Mouse (Mus musculus): ENCODE measurements around the gene Rps6ka5. TPM values are rescaled to one million over a fixed set of nuclear protein-coding genes. Genes with fewer than 3 reads are reported as not detected.

The Rps6ka5 gene
- total RNA-seq, 4 experiments from 2014 or later: 30.8 to 38.6 (median 34.8) TPM

- no peak for DNase-seq (ENCODE audit: low spot score in 2 of 2)
Observed at GRCm38 (mm10) chr12:100606733-100607132, 120.0 kb downstream of the Rps6ka5 start.

DNA sequence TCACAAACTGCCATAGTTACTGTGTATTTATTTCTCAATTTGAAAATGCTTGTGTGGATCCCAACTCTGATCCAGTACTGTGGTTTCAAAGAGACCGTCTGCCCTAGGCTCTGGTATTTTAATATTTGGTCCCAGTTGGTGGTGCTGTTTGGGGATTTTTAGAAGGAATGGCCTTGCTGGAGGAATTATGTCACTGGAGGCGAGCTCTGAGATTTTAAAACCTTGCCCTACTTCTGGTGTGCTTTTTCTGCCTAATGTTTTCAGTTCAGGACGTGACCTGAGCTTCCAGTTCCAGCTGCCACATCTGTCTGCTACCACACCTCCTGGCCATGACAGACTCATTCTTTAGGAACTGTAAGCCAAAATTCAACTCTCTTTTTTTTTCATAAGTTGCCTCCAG lies 121.2 kb downstream of the Rps6ka5 start:
- DNase-seq (ENCODE audit: low spot score in 2 of 2): no peak

GRCm38 (mm10) chr12:100604540-100604939 lies 122.2 kb downstream of the Rps6ka5 start:
- DNase-seq (ENCODE audit: low spot score in 2 of 2): no peak

GRCm38 (mm10) chr12:100594700-100595099 lies 132.1 kb downstream of the Rps6ka5 start:
- DNase-seq (ENCODE audit: low spot score in 2 of 2): no peak

DNA sequence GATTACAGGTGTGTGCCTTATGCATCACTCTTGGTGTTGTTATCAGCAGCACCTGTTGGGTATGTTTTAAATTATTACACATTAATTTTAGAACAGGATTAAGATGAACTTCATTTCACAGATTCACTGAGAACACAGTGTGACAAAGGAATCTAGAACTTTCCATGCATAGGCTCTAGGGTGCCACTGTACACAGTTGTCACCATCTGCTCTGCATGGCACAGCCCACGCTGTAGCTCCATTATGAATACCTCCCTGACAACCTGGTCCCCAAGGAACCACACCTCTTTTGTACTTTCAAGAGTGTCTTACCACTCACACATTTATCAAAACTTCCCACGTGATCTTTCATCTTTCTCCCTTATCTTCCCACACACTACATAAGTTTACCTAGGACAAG lies 140.2 kb downstream of the Rps6ka5 start:
- peak in 1 of 2 experiments; percentile 63 for DNase-seq (ENCODE audit: low spot score in 2 of 2)

DNA sequence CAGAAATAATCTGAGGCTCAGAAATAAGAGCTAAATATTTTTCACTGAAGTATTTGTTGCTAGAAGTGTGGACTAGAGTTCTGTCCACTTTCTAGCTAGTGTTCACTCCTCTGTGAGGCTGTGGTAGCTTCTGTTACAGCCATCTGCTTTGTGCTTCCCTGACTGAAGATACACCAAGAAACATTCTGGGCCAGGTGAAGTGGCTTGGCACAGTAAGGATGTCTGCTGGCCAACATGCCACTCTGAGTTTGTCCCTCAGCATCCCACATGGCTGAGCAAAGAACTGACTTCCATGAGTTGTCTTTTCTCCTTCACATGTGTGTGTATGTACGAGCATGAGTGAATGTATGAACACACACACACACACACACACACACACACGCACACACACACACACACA lies 147.6 kb downstream of the Rps6ka5 start:
- DNase-seq (ENCODE audit: low spot score in 2 of 2): no peak

GRCm38 (mm10) chr12:100578291-100578690 lies 148.5 kb downstream of the Rps6ka5 start:
- DNase-seq (ENCODE audit: low spot score in 2 of 2): no peak

DNA sequence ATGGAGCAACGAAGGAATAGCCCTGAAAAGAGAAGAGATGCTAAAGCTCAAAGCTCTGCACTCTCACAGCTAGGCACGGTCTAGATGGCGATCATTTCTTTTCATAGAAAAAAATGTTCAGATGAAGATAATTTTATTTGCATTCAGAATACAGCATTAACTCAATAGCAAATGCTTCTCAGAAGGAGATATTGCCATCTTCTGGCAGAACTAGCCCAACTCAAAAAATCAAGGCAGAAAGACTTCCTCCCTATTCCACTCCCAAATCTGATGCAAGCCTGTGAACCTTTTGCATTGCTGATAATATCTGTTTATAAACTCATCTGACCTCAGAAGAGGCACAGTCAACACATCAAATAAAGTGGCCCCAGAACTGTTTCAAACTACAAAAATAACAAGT lies 151.0 kb downstream of the Rps6ka5 start:
- no peak for DNase-seq (ENCODE audit: low spot score in 2 of 2)

DNA sequence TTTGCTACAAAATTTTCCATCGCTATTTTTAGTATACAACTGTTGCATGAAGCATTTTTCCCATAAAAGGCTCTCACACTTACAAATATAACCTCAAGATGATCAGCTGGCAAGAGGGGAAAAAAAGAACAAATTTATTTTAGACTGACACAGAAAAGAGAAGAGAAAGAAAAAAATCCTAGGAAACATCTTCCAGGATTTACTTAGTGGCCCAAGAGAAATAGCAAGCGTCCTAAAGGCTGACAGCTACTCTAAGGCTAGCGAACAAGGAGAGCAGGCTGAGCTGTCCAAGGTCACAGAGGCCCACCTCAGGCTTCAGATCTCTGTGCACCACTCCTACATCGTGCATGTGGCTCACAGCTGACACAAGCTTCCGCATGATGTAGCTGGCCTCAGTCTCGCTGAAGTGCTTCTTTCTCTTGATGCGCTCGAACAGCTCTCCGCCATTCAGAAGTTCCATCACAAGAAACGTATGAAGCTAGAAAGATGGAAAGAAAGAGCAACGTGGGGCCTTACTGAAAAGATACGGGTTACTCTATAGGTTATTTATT lies 156.2 kb downstream of the Rps6ka5 start:
- DNase-seq (ENCODE audit: low spot score in 2 of 2): peak in 1 of 2 experiments; percentile 12

DNA sequence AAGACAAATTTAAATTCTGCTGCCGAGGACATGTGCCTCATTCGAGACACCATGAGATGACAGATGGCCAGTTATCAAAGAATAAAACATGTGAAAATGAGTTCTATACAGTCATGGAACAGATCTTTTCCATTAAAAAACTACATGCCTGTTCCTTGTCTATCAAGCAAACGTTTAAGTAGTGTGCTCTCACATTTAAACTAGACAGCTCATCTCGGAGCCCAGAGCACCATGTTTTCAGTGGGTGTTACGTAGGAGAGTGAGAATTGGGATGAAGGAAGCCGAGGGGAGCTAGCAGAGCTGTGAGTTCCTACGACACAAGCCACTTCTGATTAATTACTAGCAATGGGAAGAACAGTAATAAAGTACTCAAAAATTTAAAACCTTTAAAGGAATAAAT lies 158.0 kb downstream of the Rps6ka5 start:
- DNase-seq (ENCODE audit: low spot score in 2 of 2): peak in 1 of 2 experiments; percentile 75

DNA sequence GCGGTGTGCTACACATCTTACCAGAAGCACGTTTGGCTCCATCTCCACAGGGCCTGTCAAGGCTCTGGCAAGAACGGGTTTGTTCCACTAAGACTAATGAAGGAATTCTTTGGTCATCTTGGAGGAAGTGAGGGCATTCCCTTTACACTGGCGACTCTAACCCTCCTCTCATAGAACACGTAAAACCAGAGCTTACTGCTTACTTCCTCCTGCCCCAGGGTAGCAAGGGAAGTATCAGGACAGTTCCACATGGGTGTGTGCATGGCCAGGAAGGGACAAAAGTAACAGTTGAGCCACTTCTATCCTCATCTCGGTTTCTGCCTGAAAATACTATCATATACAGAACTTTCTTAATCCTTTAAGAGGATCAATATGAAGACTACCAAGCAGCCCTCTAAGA lies 158.7 kb downstream of the Rps6ka5 start:
- DNase-seq (ENCODE audit: low spot score in 2 of 2): no peak

- peak in 1 of 2 experiments; percentile 45 for DNase-seq (ENCODE audit: low spot score in 2 of 2)
Observed at GRCm38 (mm10) chr12:100567627-100568026, 159.2 kb downstream of the Rps6ka5 start.

GRCm38 (mm10) chr12:100553675-100554074 lies 173.1 kb downstream of the Rps6ka5 start:
- DNase-seq (ENCODE audit: low spot score in 2 of 2): no peak

DNA sequence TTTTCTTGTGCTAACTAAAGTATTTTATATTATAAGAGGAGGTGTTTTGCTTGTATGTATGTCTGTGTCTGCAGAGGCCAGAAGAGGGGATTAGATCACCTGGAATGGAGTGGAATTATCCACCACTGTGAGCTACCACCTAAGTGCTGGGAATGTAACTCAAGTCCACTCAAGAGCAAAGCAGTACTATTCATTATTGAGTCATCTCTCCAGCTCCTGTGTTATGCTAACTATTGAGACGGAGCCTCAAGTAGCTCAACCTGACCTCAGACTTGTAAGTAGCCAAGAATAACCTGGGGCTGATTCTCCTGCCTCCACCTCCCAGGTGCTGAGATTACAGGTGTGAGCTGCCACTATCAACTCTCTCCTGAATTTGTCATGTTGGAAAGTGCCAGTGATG lies 174.8 kb downstream of the Rps6ka5 start:
- no peak for DNase-seq (ENCODE audit: low spot score in 2 of 2)

DNA sequence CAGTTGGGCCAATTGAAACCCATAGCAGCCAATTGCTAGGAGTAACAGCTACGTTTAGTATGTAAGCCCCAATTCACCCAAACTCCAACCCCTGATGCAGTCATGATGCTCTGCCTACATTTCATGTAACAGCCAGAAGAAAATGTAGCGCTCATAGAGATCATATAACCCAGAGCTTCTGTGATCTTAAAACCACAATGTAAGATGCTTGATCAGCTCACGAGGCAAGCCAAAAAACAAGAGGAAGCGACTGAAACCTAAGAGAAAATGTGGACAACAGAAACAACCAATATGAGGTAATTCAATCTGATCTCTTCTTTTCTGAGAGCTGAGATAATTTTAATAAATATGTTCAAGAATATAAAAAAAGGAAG lies 182.6 kb downstream of the Rps6ka5 start:
- DNase-seq (ENCODE audit: low spot score in 2 of 2): no peak

GRCm38 (mm10) chr12:100543437-100544193 lies 183.2 kb downstream of the Rps6ka5 start:
- no peak for DNase-seq (ENCODE audit: low spot score in 2 of 2)

GRCm38 (mm10) chr12:100542494-100542893 lies 184.3 kb downstream of the Rps6ka5 start:
- no peak for DNase-seq (ENCODE audit: low spot score in 2 of 2)

GRCm38 (mm10) chr12:100542076-100542475 lies 184.7 kb downstream of the Rps6ka5 start:
- DNase-seq (ENCODE audit: low spot score in 2 of 2): no peak

GRCm38 (mm10) chr12:100539158-100539714 lies 187.5 kb downstream of the Rps6ka5 start:
- no peak for DNase-seq (ENCODE audit: low spot score in 2 of 2)

DNA sequence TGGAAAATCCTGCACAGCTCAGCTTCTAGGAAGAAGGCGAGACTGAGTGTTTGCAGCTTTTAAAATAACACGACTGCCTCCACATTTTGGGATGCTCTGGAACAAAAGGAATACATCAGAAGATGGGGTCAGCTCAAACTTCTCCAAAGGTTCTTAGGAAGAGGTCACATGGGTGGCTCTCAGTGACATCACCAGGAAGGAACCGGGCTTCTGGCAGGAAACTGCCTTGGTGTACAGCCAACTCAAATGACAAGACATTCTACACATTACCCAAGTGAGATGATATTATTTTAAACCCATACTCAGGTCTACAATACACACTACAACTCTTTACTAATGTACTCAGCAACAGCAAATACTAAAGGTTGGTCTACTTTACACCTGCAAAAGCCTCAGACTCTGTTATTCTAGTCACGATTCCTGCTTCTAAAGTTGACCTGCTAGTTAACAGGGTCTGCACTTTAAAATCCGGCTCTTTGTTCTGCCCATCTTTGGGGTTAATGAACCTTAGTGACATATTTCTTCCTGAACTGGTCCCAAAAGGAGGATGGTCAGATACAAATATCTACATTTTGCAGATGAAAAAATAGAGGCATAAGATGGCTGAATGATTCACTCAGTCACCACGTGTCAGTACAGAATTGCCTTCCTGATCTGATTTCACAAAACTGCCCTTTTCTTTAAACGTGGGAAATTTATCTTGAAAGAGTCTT lies 188.2 kb downstream of the Rps6ka5 start:
- no peak for DNase-seq (ENCODE audit: low spot score in 2 of 2)

- DNase-seq (ENCODE audit: low spot score in 2 of 2): no peak
Observed at GRCm38 (mm10) chr12:100537091-100537490, 189.7 kb downstream of the Rps6ka5 start.

- no peak for DNase-seq (ENCODE audit: low spot score in 2 of 2)
Observed at GRCm38 (mm10) chr12:100535028-100535427, 191.8 kb downstream of the Rps6ka5 start.
